Mouse (Mus musculus) forebrain, embryonic 16.5 days (tissue): ENCODE data around the gene Sla2. TPM values are rescaled to one million over a fixed set of nuclear protein-coding genes. Genes with fewer than 3 reads are reported as not detected.
"Not testable (repeated sequence)": the region's sequence is repeated elsewhere in the genome, so short reads cannot be mapped to it uniquely, and the experiment has no call there.

ENCODE experiments used
- ATAC-seq: fragments of 200-750 bp; cut with Nextera tagmentation; 2 replicates; pipeline ENCODE4 v1.8.0; 2017; ENCODE audit warnings: mild to moderate bottlenecking, moderate library complexity
- H3K27ac ChIP-seq: fragments of 300-500 bp; sonication (generic); 2 replicates; pipeline ENCODE4 v1.5.1; 2014; ENCODE audit warnings: low read length, control low read depth
- H3K27me3 ChIP-seq: fragments of 300-500 bp; sonication (generic); replicated peaks from 2 replicates; pipeline ENCODE4 v1.6.1; 2014; ENCODE audit warnings: low read length; ENCODE audit not compliant: control insufficient read depth, insufficient read depth
- H3K36me3 ChIP-seq: fragments of 300-500 bp; sonication (generic); 2 replicates; pipeline ENCODE4 v1.6.1; 2014; ENCODE audit not compliant: control insufficient read depth, insufficient read depth
- H3K4me1 ChIP-seq: fragments of 300-500 bp; sonication (generic); replicated peaks from 2 replicates; pipeline ENCODE4 v1.6.1; 2014; ENCODE audit warnings: low read length; ENCODE audit not compliant: control insufficient read depth, insufficient read depth
- H3K4me2 ChIP-seq: fragments of 300-500 bp; sonication (generic); 2 replicates; pipeline ENCODE4 v1.6.1; 2014; ENCODE audit warnings: mild to moderate bottlenecking, low read length, control low read depth
- H3K4me3 ChIP-seq: fragments of 300-500 bp; sonication (generic); replicated peaks from 2 replicates; pipeline ENCODE4 v1.5.1; 2014; ENCODE audit warnings: mild to moderate bottlenecking, low read length, control low read depth
- H3K9ac ChIP-seq: fragments of 300-500 bp; sonication (generic); replicated peaks from 2 replicates; pipeline ENCODE4 v1.6.1; 2014; ENCODE audit warnings: low read depth, low read length, control low read depth
- H3K9me3 ChIP-seq: fragments of 300-500 bp; sonication (generic); 2 replicates; pipeline ENCODE4 v1.6.1; 2016; ENCODE audit warnings: low read length; ENCODE audit not compliant: control insufficient read depth
- WGBS: fragments of 180-500 bp; shearing (Covaris S2); extraction: QIAGEN DNeasy Blood & Tissue Kit; methylation state at CpG from one replicate; pipeline ENCODE4 v1.1.7; 2014; 5-methylcytosine and 5-hydroxymethylcytosine counted together
- polyA plus RNA-seq: library from polyadenylated mRNA; unstranded; fragments of >200 nt; fragmentation: Nextera tagmentation; extraction: Ambion mirVana; gene quantifications from 2 replicates; pipeline ENCODE4 v1.2.1, GENCODE M21; 2015

Sla2 gene
- polyA plus RNA-seq, 1 experiment from 2014 or later: 0.11 TPM

DNA sequence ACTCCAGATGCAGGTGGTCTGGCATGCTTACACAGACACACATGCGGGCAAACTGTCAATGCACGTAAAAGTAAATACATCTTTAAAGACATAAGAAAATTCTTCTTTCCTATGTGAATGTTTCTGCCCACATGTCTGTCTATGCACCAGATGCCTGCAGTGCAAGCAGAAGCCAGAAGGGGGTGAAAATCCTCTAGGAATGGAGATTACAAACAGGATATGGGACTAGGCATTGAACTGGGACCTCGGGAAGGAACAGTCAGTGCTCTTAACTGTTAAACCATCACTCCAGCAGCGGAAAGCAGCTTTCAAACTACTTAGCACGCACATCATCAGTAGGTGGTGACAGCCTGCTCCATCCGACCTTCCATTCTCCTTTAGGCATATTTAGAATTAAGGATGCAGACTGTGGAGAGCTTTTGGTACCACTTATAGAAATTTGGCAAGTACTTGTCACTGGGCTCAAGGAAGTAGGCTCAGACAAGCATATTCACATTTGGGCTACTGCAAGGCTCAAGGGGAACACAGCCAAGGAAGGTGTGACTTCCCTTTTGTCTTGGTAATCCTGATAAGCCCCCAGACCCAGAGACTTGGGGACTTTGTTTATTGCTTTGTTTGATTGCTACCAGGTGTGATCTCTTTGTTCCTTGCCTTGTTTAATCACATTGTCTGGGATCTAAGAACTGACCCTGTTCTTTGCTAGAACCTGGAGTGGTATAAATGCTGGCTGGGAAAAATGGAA, 18.2 kb upstream of the Sla2 start:
- Histone ChIP-seq H3K4me1 (no peaks in the 10 kb centered on the region; the same call in 1 of the 2 replicates), H3K4me2 (no peak overlapping the region), H3K36me3 (no peaks in the 10 kb centered on the region), H3K9me3 (no peaks in the 10 kb centered on the region), H3K27me3 (no peaks in the 10 kb centered on the region), H3K9ac (no peak overlapping the region), H3K4me3 (no peak overlapping the region), H3K27ac (no peak overlapping the region)
- 24% methylated on average over 6 of the region's 6 CpGs for WGBS
- no peak; the same call in 1 of the 2 replicates for ATAC-seq

DNA sequence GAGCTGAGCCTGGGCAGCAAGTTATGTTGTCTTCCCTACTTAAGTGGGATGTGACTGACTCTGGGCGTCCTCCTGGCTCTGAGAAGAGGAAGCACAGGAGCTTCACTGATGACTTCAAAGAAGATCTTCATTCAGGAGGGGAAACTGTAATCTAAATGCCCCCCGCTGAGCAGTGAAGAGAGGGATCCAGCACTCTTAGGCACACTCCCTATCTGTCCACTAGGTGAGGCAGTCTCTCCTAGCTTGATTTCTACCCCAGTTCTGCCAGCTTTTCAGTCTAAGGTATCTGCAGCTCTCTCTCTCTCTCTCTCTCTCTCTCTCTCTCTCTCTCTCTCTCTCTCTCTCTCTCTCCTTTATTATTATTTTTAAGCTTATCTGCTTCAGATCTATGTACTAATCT, 16.4 kb upstream of the Sla2 start:
- Histone ChIP-seq H3K36me3 (no peaks in the 10 kb centered on the region), H3K9me3 (no peaks in the 10 kb centered on the region), H3K9ac (no peak overlapping the region), H3K27me3 (no peaks in the 10 kb centered on the region), H3K27ac (no peak overlapping the region), H3K4me2 (no peak overlapping the region), H3K4me3 (no peak overlapping the region), H3K4me1 (no peaks in the 10 kb centered on the region; the same call in 1 of the 2 replicates)
- no peak for ATAC-seq
- 42% methylated on average over 2 of the region's 2 CpGs for whole genome bisulfite sequencing

DNA sequence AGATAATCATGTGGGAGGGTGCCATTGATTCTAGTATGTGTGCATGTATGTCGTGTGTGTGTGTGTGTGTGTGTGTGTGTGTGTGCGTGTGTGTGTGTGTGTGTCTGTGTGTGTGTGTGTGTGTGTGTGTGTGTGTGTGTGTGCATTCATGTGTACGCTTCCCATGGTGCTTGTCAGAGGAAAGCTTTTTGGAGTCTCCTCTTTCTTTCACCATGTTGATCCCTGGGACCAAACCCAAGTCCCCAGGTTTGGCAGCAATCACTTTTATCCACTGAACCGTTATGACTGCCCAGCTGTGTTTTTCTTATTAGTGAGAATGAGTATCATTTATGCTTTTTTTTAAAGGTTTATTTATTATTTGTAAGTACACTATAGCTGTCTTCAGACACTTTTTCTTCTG, 15.4 kb upstream of the Sla2 start:
- H3K27me3 ChIP-seq, H3K36me3 ChIP-seq, H3K9me3 ChIP-seq, H3K4me1 ChIP-seq, H3K4me2 ChIP-seq, H3K9ac ChIP-seq, H3K27ac ChIP-seq, H3K4me3 ChIP-seq, ATAC-seq: not testable (repeated sequence)
- WGBS: 67% methylated on average over 4 of the region's 4 CpGs

DNA sequence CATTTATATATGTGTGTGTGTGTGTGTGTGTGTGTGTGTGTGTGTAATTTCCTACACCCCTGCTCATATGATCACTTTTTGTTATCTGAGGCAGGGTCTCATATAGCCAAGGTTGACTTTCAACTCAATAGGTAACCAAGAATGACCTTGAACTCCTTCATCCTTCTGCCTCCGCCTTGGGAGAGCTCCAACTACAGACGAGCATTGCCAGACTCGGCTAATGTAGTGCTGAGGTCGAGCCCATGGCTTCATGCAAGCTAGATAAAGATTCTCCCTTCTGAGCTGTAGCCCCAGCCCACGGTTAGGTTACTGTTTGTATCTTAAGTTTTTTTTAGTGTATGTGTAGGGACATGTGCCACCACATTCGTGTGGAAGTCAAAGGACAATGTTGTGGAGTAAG, 14.9 kb upstream of the Sla2 start:
- Histone ChIP-seq H3K4me2 (no peak overlapping the region), H3K27ac (no peak overlapping the region), H3K27me3 (no peaks in the 10 kb centered on the region), H3K9ac (no peak overlapping the region), H3K4me1 (no peaks in the 10 kb centered on the region; the same call in 1 of the 2 replicates), H3K36me3 (no peaks in the 10 kb centered on the region), H3K9me3 (no peaks in the 10 kb centered on the region), H3K4me3 (no peak overlapping the region)
- WGBS: 71% methylated on average over 6 of the region's 6 CpGs
- ATAC-seq: no peak

DNA sequence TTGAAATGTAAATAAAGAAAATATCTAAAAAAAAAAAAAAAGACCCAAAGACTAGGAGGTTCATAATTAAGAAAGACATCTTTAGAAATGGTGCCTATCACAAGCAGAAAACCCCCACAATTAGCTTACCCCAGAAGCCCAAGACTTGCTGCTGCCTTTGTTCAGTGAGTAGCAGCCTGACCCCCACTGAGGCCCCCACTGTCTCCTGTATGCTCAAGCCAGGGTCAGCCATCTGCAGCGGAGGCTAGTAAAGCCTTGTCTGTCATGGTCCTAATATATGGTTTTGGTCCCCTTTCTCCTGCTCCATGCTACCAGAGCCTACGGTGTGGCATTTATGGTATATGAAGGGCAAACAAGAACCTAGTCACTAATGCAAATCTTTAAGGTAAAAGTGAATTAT, 14.4 kb upstream of the Sla2 start:
- no peaks in the 10 kb centered on the region; the same call in 1 of the 2 replicates for H3K4me1 ChIP-seq
- no peak for ATAC-seq
- H3K4me3 ChIP-seq: no peak overlapping the region
- H3K9ac ChIP-seq: no peak overlapping the region
- no peak overlapping the region for H3K4me2 ChIP-seq
- H3K27me3 ChIP-seq: no peaks in the 10 kb centered on the region
- H3K9me3 ChIP-seq: no peaks in the 10 kb centered on the region
- H3K36me3 ChIP-seq: no peaks in the 10 kb centered on the region
- 76% methylated on average over 2 of the region's 2 CpGs for WGBS
- H3K27ac ChIP-seq: no peak overlapping the region

DNA sequence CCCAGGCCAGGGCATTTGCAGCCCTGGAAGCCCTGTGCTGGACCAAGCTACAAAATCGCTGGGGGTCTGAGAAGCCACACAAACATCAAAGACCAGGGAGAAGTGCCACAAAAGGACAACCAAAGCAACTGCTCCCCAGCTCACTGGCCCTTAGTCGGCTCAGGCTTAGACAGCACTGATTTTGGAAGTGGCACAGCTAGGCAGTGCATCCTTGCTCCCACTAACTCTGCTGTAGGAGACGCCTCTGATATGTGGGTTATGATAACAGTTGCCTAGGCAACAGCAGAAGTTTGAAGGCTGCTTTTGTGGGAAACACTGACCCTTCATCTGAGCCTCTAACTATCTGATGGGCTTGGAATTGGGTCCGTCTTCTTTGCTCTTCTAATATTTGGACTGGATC, 12.2 kb upstream of the Sla2 start:
- Histone ChIP-seq H3K36me3 (no peaks in the 10 kb centered on the region), H3K27me3 (no peaks in the 10 kb centered on the region), H3K4me2 (no peak overlapping the region), H3K9me3 (no peaks in the 10 kb centered on the region), H3K4me3 (no peak overlapping the region), H3K27ac (no peak overlapping the region), H3K9ac (no peak overlapping the region), H3K4me1 (no peaks in the 10 kb centered on the region)
- WGBS: 76% methylated on average over 4 of the region's 4 CpGs
- no peak for ATAC-seq

DNA sequence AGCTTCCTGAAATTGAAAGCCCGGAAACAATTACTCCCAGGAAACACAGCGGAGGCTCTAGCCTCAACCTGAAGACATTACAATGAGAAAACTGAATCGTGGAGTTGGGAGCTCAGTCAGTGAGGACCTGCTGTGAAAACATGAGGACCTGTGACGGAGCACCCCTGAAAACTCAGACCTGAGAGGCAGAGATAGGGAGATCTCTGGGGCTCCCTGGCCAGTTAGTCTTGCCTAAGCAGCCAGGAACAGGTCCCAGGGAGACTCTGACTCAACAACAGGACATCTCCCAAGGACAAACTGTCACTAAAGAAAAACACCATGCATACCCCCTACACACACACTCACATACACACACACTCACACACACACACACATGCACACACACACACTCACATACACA, 11.4 kb upstream of the Sla2 start:
- Histone ChIP-seq H3K36me3 (no peaks in the 10 kb centered on the region), H3K4me1 (no peaks in the 10 kb centered on the region), H3K27ac (no peak overlapping the region), H3K9me3 (no peaks in the 10 kb centered on the region), H3K4me3 (no peak overlapping the region), H3K4me2 (no peak overlapping the region), H3K27me3 (no peaks in the 10 kb centered on the region), H3K9ac (no peak overlapping the region)
- no peak for ATAC-seq
- 84% methylated on average over 4 of the region's 4 CpGs for WGBS

DNA sequence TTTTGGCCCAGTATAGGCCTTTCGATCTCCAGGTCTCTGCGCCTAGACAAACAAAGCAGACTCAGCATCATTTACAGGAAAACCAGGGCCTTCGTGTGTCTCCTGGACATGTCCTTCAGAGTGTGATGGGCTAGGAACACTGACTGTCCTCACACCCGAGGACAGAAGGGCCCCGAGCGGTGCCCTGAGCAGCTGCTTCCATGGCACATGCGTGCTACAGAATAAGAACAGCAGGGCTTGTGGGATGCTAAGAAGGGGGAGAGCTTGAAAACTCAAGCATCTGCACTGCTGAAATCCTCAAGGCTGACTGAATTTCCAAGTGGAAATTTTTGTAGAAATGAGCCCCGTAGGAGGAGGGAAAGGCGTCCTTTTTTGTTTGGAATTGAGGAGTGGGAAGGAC, 10.0 kb upstream of the Sla2 start:
- H3K27ac ChIP-seq: no peak overlapping the region
- H3K4me3 ChIP-seq: no peak overlapping the region
- H3K9ac ChIP-seq: no peak overlapping the region
- WGBS: 85% methylated on average over 9 of the region's 9 CpGs
- H3K4me2 ChIP-seq: no peak overlapping the region
- no peaks in the 10 kb centered on the region for H3K9me3 ChIP-seq
- no peaks in the 10 kb centered on the region for H3K36me3 ChIP-seq
- peaks cover 3% of the 10 kb centered on the region; the same call in 1 of the 2 replicates for H3K4me1 ChIP-seq
- no peaks in the 10 kb centered on the region for H3K27me3 ChIP-seq
- no peak for ATAC-seq

DNA sequence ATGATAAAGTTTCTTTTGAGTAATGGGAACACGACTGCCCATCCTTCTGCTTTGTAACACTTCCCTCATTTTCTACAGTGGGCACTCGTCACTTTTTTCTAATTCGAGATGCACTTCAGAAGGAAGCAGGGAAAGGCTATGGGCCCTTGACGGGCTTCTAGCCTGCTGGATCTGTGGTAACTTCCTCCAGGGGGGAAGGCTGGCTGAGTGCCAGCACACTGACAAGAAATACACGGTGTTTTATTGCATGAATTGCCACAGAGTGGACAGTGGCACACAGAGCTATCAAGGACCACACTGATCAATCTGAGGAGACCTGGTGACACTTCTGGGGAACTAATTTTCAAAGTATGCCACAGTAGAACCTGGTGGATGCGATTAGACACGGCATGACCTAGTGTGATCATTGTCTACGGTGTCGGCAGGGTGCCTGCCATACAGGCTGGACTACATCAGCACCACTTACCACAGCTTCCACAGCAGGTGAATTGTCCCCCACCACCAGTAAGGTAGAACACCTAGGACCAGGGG, 9.5 kb upstream of the Sla2 start:
- no peaks in the 10 kb centered on the region for H3K27me3 ChIP-seq
- peaks cover 3% of the 10 kb centered on the region; the same call in 1 of the 2 replicates for H3K4me1 ChIP-seq
- ATAC-seq: no peak
- H3K4me2 ChIP-seq: no peak overlapping the region
- H3K9me3 ChIP-seq: no peaks in the 10 kb centered on the region
- no peak overlapping the region for H3K4me3 ChIP-seq
- H3K27ac ChIP-seq: no peak overlapping the region
- 69% methylated on average over 9 of the region's 9 CpGs for WGBS
- no peaks in the 10 kb centered on the region for H3K36me3 ChIP-seq
- H3K9ac ChIP-seq: no peak overlapping the region
